Mouse (Mus musculus) megakaryocyte-erythroid progenitor cell, adult 5-6 weeks (primary cell): ENCODE results near the gene Ppp4r4. TPM values are rescaled to one million over a fixed set of nuclear protein-coding genes. Genes with fewer than 3 reads are reported as not detected.
"Not testable (repeated sequence)": the region's sequence is repeated elsewhere in the genome, so short reads cannot be mapped to it uniquely, and the experiment has no call there.

Experiments
- ATAC-seq: replicated peaks from 2 replicates; pipeline ENCODE4 v1.8.0; 2016; ENCODE audit warnings: mild to moderate bottlenecking, inconsistent platforms; ENCODE audit not compliant: severe bottlenecking, poor library complexity, low FRiP score, low TSS enrichment
- total RNA-seq, 2 experiments: library from RNA; stranded (forward) in 1 of 2; stranded (reverse) in 1 of 2; fragments of 200-1000, 215-1000 nt in 1 of 2; fragments of >200 nt in 1 of 2; fragmentation: Nextera tagmentation in 1 of 2; gene quantifications; 2 replicates each; pipeline ENCODE4 v1.2.3; 2014 to 2017

Gene Ppp4r4
- 0.50 TPM in 1 of 2 replicates, not detected in the other for total RNA-seq (2014; fragmentation: Nextera tagmentation)
- 0.27 TPM in 1 of 2 replicates, not detected in the other for total RNA-seq (2017)

DNA sequence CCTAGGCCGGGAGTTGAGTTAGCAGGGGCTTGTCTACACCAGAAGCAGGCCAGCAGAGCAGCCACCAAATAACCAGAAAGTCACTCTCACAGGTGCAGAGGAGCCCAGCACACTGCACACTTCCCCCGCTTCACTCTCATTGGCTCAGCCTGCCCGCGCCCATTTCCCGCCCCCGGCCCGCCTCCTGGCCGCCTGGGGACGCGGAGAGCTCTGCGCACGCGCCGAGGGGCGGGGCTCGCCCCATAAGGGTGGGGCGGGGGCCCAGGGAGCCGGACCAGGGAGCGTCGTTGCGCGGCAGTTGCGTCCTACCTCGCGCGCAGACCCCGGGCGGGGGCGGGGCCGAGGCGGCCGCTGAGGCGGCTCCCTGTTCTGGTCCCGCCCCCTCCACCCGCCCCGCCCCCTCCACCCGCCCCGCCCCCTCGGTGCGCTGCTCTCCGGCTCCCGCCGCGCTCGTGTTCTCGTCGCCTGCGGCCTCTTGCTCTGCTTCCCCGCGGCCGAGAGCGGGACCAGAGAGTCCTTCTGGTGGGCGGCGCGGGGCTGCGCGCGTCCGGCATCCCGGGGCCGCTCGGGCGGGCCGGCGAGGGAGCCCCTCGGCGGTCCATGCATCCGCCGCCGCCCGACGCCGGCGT, at the start of gene Ppp4r4:
TSS of gene Ppp4r4 (plus strand) at position 264 of the 629 bp plus-strand sequence.
- peak; percentile 95 for ATAC-seq

DNA sequence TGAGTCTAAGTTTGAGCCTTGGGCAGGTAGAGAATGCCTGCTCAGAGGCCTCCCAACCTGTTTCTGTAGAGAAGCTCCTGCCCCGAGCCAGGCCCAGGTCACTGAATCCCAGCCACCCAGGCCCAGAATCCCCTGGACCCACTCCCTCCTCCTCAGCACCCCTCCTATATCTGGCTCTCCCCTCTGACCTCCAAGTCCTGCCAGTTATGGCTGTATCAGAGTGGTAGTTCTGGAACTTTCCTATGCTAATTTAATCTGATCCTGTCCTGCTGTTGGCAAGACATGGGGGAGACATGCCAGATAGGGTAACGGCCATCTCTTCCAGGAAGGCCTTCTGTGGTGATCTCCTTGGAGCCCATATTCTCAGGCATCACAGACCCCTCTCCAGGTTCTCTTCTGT, 49.3 kb upstream of the Ppp4r4 start:
- ATAC-seq: no peak

- not testable (repeated sequence) for ATAC-seq
These were observed 47.7 kb upstream of the Ppp4r4 start for GRCm38 (mm10) chr12:103484200-103484972.

DNA sequence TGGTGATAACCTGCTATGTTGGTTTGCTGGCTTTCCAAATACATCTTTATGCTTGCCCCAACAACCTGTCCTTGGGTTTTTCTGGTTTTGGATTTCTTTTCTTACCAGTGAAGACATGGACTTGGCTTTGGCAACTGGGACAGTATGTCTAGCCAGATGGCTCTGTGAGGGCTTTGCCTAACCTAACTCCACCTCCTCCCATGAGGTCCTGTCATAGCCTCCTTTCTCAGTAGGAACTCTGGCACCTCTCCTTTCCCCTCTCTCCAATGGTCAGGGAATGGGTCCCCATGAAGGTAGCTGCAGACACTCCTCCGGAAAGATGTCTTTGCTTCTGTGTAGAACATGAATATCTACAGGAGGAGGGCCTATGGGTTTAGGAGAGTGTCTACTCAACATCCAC, 45.4 kb upstream of the Ppp4r4 start:
- ATAC-seq: no peak

DNA sequence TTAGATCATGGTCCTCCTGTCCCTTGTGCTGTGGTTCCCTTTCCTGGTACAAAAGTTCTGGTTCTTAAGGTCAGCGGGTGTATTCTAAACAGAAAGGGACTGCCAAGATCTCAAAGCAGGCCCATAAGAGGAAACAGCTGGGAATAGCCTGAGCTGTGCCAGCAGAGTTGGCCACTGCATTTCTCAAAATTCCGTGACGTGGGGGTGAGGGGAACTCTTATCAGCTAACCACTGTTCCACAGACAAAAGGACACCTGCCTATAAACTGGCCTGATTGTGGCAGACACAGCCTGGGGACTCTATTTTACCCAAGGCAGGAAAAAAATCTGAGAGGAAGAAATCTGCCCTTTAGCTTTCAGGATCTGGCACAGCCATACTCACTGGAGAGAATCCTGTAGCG, 44.8 kb upstream of the Ppp4r4 start:
- ATAC-seq: no peak

DNA sequence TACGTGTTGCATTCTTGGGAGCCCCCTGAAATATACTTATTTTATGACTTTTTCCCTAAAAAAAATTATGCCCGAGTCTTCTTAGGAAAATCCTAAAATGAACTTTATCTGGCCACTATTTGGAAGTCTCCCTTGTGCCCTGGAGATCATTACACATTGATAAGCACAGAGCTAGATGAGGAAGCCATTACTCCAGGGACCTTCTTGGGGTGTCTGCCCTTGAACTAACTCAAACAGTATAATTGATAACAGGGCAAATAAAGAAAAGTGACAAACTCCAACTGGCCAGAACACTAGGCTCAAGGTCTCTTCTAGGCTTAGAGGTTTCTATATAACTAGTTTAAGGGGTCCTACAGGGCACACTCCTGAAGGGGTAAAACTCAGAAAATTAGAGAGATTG, 44.3 kb upstream of the Ppp4r4 start:
- ATAC-seq: no peak

DNA sequence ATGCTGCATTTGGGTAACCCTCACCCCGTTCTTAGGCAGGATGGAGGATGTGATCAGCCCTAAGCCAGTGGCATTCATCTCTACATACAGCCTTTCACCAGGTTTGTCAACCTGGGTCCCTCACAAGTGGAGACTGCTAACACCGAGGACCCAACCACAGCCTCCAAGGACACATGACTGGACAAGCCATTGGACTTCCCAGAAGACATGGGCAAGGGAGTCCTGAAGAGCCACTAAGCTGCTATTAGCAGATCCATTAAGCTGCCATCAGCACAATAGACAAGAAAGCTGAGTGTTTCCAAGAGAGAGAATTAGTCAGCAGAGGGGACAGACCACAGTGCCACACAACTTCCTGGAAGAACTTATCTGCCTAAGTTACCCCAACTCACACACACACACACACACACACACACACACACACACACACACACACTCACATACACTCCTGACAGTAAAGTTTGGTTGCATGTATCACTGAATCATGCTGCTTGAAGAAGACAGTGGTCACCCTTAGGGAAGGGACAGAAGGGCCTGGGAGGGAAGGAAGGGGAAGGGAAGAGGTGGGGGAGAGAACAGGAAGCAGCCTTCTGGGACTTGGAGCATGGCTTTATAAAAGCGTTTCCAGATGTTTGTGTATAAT, 40.9 kb upstream of the Ppp4r4 start:
- no peak for ATAC-seq

- peak; percentile 77 for ATAC-seq
These were observed 39.3 kb upstream of the Ppp4r4 start for GRCm38 (mm10) chr12:103492767-103493166.

GRCm38 (mm10) chr12:103494486-103494885, 37.6 kb upstream of the Ppp4r4 start:
- peak; percentile 78 for ATAC-seq

DNA sequence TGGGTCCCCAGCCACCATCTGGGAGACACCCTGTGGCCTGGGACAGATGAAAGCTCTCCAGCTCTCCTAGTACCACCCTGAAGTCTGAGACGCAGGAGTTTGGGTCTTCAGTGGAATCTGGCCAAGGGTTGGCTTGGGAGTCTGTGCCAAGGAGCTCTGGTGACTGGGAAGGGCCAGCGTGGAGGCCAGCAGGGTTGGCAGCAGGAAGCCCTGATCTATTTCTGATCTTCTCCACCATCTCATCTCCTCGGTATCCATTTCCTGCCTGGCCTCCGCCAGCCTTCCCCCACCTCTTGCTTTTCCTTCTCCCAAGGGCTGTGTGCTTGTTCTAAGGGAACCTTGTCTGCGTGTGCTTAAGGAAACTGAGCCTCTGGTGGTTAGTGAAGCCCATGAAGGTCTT, 33.3 kb upstream of the Ppp4r4 start:
- ATAC-seq: no peak

GRCm38 (mm10) chr12:103499261-103499660, 32.8 kb upstream of the Ppp4r4 start:
- ATAC-seq: no peak

GRCm38 (mm10) chr12:103503300-103503699, 28.8 kb upstream of the Ppp4r4 start:
- no peak for ATAC-seq

DNA sequence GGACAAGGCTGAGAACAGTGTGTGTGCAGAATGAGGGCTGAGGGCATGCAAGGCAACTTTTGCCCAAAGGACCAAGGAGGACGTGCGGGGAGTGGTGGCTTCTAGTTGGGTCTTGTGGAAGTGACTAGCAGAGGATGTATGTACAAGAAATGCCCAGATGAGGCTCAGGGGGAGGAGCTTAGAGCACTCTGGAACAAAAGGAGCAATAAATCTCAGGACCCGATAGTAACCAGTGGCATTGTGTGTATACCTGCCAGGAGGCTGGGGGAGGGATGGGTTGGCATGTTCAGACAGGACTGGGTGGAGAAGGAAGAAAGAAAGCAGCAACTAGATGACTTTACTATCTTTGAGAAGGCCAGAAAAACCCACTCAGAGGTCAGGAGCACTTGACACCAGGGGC, 27.7 kb upstream of the Ppp4r4 start:
- no peak for ATAC-seq

DNA sequence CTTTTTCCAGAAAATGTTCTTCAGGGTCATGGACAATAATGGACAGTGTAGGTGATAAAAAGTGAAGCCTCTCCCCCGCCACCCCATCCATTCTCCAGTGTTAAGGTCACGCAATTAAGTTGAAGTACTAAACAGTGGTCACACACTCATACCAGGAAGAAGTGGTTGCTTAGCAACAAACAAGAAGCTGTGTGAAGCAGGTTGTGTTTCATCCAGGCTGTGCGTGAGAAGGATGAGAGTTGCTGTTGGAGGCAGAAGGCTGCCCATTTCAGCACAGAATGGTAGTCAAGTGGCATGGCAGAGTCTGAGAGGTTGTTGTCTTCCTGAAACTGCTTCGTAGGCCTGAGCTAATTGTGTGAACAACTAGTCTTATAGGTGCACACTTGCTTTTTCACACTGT, 23.7 kb upstream of the Ppp4r4 start:
- ATAC-seq: no peak

GRCm38 (mm10) chr12:103509893-103510292, 22.2 kb upstream of the Ppp4r4 start:
- no peak for ATAC-seq

GRCm38 (mm10) chr12:103511586-103511985, 20.5 kb upstream of the Ppp4r4 start:
- no peak for ATAC-seq

DNA sequence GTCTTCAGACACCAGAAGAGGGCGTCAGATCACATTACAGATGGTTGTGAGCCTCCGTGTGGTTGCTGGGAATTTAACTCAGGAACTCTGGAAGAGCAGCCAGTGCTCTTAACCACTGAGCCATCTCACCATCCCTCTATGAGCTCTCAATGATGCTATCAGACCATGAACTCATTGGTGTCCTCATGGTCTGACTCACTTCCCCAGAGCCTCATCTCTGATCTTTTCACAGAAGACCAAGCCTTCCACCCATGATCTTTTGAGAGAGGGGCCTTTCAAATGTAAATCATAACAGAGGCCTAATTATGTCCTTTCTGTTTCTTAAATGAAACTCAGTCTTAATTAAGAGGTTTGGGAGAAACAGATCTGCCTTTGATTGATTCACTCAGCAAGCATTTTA, 19.0 kb upstream of the Ppp4r4 start:
- ATAC-seq: no peak

GRCm38 (mm10) chr12:103513451-103513871, 18.6 kb upstream of the Ppp4r4 start:
- ATAC-seq: no peak

- no peak for ATAC-seq
These were observed 17.7 kb upstream of the Ppp4r4 start for GRCm38 (mm10) chr12:103514354-103514753.

GRCm38 (mm10) chr12:103515638-103516037, 16.4 kb upstream of the Ppp4r4 start:
- ATAC-seq: no peak

DNA sequence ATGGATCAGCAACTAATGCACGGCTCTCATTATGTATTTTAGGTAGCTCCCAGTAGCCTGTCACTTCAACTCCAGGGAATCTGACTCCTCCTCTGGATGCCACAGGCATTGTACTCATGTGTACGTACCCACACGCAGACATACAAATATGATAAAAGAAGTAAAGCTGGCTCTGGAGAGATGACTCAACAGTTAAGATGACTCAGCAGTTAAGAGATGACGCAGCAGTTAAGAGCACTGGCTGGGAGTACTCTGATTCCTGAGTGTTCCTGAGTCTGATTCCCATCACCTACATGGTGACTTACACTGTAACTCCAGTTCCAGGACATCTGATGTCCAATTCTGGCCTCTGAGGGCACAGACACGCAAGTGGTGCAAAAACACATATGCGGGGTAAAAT, 13.4 kb upstream of the Ppp4r4 start:
- no peak for ATAC-seq
